Mouse (Mus musculus): ENCODE measurements around the gene Ovol1.

DNA sequence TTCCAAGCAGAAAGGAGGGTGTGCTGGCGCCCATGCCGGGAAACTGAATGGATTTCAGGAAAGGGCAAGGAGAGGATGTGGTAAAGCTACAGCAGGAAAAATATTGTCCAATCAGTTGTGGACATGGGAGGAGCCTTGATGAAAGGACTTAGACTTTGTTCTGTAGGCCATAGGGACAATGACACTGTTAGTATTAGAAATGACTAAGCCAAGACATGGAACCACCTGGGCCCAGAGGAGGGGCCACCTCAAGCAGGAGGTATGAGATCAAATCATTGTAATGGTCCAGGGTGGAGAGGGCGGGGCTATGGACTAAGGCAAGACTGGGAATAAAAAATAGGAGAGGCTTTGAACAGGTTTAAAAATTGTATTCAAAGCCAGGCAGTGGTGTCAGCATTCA lies 41.7 kb downstream of the Ovol1 start:
- TF ChIP-seq E2F4 (IDR thresholded peaks at IDR 0.05; ENCODE audit: insufficient read depth) (no peak), POLR2A (IDR thresholded peaks at IDR 0.05; ENCODE audit: insufficient read length, low read depth) (no peak), POLR2AphosphoS2 (IDR thresholded peaks at IDR 0.05; ENCODE audit: insufficient read length, low read depth) (no peak), REST (IDR thresholded peaks at IDR 0.05; ENCODE audit: insufficient read depth, insufficient read length) (no peak), USF1 (IDR thresholded peaks at IDR 0.05; ENCODE audit: low read depth) (no peak), TCF12 (IDR thresholded peaks at IDR 0.05; ENCODE audit: insufficient read depth, poor library complexity, severe bottlenecking) (no peak), MAX (IDR thresholded peaks at IDR 0.05; ENCODE audit: low read depth) (no peak), CEBPB (IDR thresholded peaks at IDR 0.05; ENCODE audit: insufficient read depth, poor library complexity, severe bottlenecking) (no peak), TCF3 (IDR thresholded peaks at IDR 0.05; ENCODE audit: insufficient read length, low read depth) (no peak)
